In the genomic region with DNA sequence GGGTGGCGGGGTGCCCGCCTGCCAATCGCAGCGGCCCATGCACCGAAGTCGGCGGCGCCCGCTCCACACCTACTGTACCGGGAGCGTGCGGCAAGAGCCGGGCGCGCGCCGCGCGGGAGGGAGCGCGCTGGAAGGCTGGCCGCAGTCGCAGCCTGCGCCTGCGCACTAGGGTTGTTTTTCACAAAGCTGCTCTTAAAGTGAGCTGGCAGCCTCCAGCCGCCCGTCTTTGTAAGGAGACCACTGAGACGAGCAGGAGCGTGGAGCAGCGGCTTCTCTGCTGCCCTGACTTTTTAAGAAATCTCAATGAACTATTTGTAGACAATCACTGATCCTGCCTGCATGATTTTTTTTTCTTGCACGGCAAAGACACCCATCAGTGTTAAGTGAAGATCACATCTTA, we compare ENCODE assay signal across 8 mouse cellular contexts. TPM values are rescaled to one million over a fixed set of nuclear protein-coding genes. Genes with fewer than 3 reads are reported as not detected.
DNase-seq lines count a peak whose midpoint lies in the region; ATAC-seq and TF ChIP-seq lines count a peak whose summit lies in the region.

TSS of gene Arrdc3 (plus strand) at position 195 of the 400 bp plus-strand sequence.

- no peaks in the 10 kb centered on the region for H3K9me3 ChIP-seq in embryonic facial prominence, embryonic 15.5 days (replicated peaks)
- H3K9me3 ChIP-seq in kidney, embryonic 14.5 days (ENCODE audit: control insufficient read depth, low read length): no peaks in the 10 kb centered on the region
- no peaks in the 10 kb centered on the region for H3K9me3 ChIP-seq in limb, embryonic 15.5 days

- TF ChIP-seq POLR2A in bone marrow, adult 2 months (IDR thresholded peaks at IDR 0.05; ENCODE audit: borderline replicate concordance, control insufficient read depth, low read depth, low read length): peak; percentile 100

- H3K27ac ChIP-seq in bone marrow, adult 2 months (ENCODE audit: control insufficient read depth, insufficient read depth, low read depth, low read length, poor library complexity): peak within 1 kb of the TSS; percentile 88
- peak within 1 kb of the TSS; percentile 100 for H3K27ac ChIP-seq in embryonic facial prominence, embryonic 15.5 days (replicated peaks)
- H3K27ac ChIP-seq in kidney, embryonic 14.5 days (ENCODE audit: low read depth, low read length): peak within 1 kb of the TSS; percentile 100
- H3K27ac ChIP-seq in limb, embryonic 15.5 days: peak within 1 kb of the TSS; percentile 100

- WGBS in bone marrow, adult 2 months: under 1% methylated on average over 24 of the region's 31 CpGs
- WGBS in embryonic facial prominence, embryonic 15.5 days: under 1% methylated on average over 28 of the region's 31 CpGs
- 0% methylated on average over 31 of the region's 31 CpGs for WGBS in kidney, embryonic 14.5 days
- under 1% methylated on average over 27 of the region's 31 CpGs for whole genome bisulfite sequencing in limb, embryonic 15.5 days

- H3K4me3 ChIP-seq in bone marrow, adult 2 months (replicated peaks; ENCODE audit: control insufficient read depth, low read depth, low read length): peak within 1 kb of the TSS; percentile 80
- H3K4me3 ChIP-seq in embryonic facial prominence, embryonic 15.5 days (replicated peaks): peak within 1 kb of the TSS; percentile 71
- H3K4me3 ChIP-seq in kidney, embryonic 14.5 days (ENCODE audit: low read length): peak within 1 kb of the TSS; percentile 81
- peak within 1 kb of the TSS; percentile 88 for H3K4me3 ChIP-seq in limb, embryonic 15.5 days

- H3K27me3 ChIP-seq in embryonic facial prominence, embryonic 15.5 days: no peaks in the 10 kb centered on the region
- no peaks in the 10 kb centered on the region for H3K27me3 ChIP-seq in kidney, embryonic 14.5 days (ENCODE audit: control insufficient read depth, insufficient read depth, low read length)
- no peaks in the 10 kb centered on the region for H3K27me3 ChIP-seq in limb, embryonic 15.5 days

- H3K36me3 ChIP-seq in embryonic facial prominence, embryonic 15.5 days: no peaks in the 10 kb centered on the region; the same call in 1 of the 2 replicates
- H3K36me3 ChIP-seq in kidney, embryonic 14.5 days (ENCODE audit: control insufficient read depth, insufficient read depth, low read length): peaks cover 7% of the 10 kb centered on the region; the same call in 1 of the 2 replicates
- H3K36me3 ChIP-seq in limb, embryonic 15.5 days: peaks cover 4% of the 10 kb centered on the region; the same call in 1 of the 2 replicates

- DNase-seq in 416B (ENCODE audit: low read depth): peak; percentile 96
- DNase-seq in heart, adult 9 months (ENCODE audit: low spot score in 2 of 2): peak; percentile 97
- DNase-seq in monocyte, adult 2 months (ENCODE audit: low read depth in 1 of 2, low spot score in 2 of 2): peak; percentile 76 to 89
- peak; percentile 96 to 97 for DNase-seq in spleen, postnatal 36 days (ENCODE audit: low spot score in 2 of 2)

- H3K4me2 ChIP-seq in embryonic facial prominence, embryonic 15.5 days (replicated peaks): peak within 1 kb of the TSS; percentile 51
- H3K4me2 ChIP-seq in kidney, embryonic 14.5 days (replicated peaks; ENCODE audit: low read depth, low read length): peak within 1 kb of the TSS; percentile 46
- peak within 1 kb of the TSS; percentile 52 for H3K4me2 ChIP-seq in limb, embryonic 15.5 days

- TF ChIP-seq CTCF in bone marrow, adult 2 months (IDR thresholded peaks at IDR 0.05; ENCODE audit: control insufficient read depth, insufficient read depth, low read length): no peak

- ATAC-seq in embryonic facial prominence, embryonic 15.5 days (ENCODE audit: insufficient number of reproducible peaks, low FRiP score, low TSS enrichment, low read depth): peak; percentile 68
- peak; percentile 59 for ATAC-seq in kidney, embryonic 14.5 days (ENCODE audit: low FRiP score, low TSS enrichment)
- peak; percentile 71 for ATAC-seq in limb, embryonic 15.5 days (ENCODE audit: insufficient number of reproducible peaks, low FRiP score, low TSS enrichment, low read depth)

- H3K4me1 ChIP-seq in bone marrow, adult 2 months (ENCODE audit: control insufficient read depth, insufficient read depth, low read length): no peaks in the 10 kb centered on the region; the same call in 1 of the 2 replicates
- H3K4me1 ChIP-seq in embryonic facial prominence, embryonic 15.5 days: peaks cover 4% of the 10 kb centered on the region; the same call in 1 of the 2 replicates
- H3K4me1 ChIP-seq in kidney, embryonic 14.5 days (ENCODE audit: control insufficient read depth, insufficient read depth, low read length): no peaks in the 10 kb centered on the region
- H3K4me1 ChIP-seq in limb, embryonic 15.5 days: 0 out of 2 replicates have a peak, but pooled peaks cover 6% of the 10 kb centered on the region

- H3K9ac ChIP-seq in embryonic facial prominence, embryonic 15.5 days: peak within 1 kb of the TSS; percentile 96
- peak within 1 kb of the TSS; percentile 100 for H3K9ac ChIP-seq in kidney, embryonic 14.5 days (ENCODE audit: low read depth, low read length)
- H3K9ac ChIP-seq in limb, embryonic 15.5 days: peak within 1 kb of the TSS; percentile 100

RNA-seq across cellular contexts. Expression of gene Arrdc3, which starts in this region (rescaled TPM):
- 12.9 and 24.9 TPM in 2 replicates for polyA plus RNA-seq in bone marrow, adult 2 months (2011; ENCODE audit: insufficient read depth, insufficient read length, low replicate concordance, missing spikeins)
- polyA plus RNA-seq in embryonic facial prominence, embryonic 15.5 days (2015; fragmentation: Nextera tagmentation; extraction: Ambion mirVana): 45.7 and 51.8 TPM in 2 replicates
- 26.8 and 61.4 TPM in 2 replicates for polyA plus RNA-seq in kidney, embryonic 14.5 days (2014; fragmentation: Nextera tagmentation; extraction: Ambion mirVana)
- polyA plus RNA-seq in limb, embryonic 15.5 days (2015; fragmentation: Nextera tagmentation; extraction: Ambion mirVana): 51.1 and 52.7 TPM in 2 replicates

Comparison
In these comparisons a context has a peak if more than half of its experiments do, and no peak if none do; other contexts are left out.
1. Peak in every context shown above with its lines: DNase-seq, ATAC-seq, H3K4me3 ChIP-seq and H3K27ac ChIP-seq.